Mouse (Mus musculus) megakaryocyte, embryonic 14.5 days (primary cell): Measurements from ENCODE around the gene Vmn2r83.

Source experiments
- FLI1 ChIP-seq: IDR thresholded peaks from 2 replicates; pipeline ENCODE4 v1.6.1; 2012; ENCODE audit warnings: low read length, inconsistent platforms, mixed read lengths
- GATA1 ChIP-seq: IDR thresholded peaks from 3 replicates; pipeline ENCODE4 v1.6.1; 2012; ENCODE audit warnings: mixed read lengths, low read length, inconsistent platforms, borderline replicate concordance

DNA sequence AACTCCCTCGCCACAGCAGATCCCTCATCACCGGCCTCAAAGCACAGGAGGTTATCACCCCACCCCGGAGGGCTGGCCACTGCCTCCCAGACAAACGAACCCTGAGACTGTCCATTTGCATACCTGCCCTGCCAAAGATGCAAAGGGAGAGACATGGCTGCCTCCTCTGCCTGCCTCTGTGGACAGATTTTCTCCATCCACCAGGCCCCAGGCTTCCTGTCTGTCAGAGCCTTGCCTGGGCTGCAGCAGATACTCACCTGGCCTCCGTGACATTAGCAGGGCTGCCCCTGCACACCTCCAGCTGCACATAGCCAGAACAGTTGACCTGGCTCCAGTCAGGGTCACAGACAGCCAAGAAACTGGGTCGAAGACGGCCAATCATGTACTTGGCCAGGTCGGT is 61.7 kb downstream of the Vmn2r83 start:
- TF ChIP-seq GATA1 (no peak), FLI1 (no peak)
